Mouse (Mus musculus): ENCODE results near the gene Dvl1. TPM values are rescaled to one million over a fixed set of nuclear protein-coding genes. Genes with fewer than 3 reads are reported as not detected.

Gene Dvl1
- polyA plus RNA-seq, 1 experiment from 2014 or later, result 5.1 TPM

DNA sequence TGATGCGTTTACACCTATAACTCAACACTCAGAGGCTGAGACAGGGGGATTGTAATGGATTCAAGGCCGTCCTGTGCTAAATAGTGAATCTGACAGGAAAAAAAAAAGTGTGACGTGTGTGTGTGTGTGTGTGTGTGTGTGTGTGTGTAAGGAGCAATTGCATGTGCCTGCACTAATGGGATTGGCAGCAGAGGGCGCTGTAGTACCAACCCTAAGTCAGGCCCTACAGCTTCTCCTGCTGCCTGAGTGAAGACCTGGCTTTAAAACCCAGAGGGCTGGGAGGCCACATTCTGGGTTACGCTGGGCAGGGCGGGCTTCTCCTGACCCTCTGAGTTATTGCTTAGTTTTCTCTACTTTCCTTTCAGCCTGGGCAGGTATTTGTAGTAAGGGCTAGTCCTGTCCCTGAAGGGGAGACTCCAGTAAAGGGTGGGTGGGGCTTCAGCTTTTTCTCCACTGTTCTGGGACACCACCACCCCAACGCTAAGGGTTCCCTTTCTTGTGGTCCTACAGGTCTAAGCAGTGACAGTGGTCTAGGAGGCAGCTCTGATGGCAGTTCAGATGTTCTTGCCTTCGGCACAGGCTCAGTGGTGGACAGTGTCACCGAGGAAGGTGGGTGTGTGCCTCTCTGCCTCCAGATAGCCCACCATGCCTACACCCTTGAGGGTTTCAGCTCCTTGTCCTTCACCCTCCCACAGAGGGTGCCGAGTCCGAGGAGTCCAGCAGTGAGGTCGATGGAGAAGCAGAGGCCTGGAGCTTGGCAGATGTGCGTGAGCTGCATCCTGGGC is 57.3 kb downstream of the Dvl1 start:
- peaks cover 26% of the 10 kb centered on the region for H3K36me3 ChIP-seq (replicated peaks; ENCODE audit: insufficient read depth, low read length)
- DNase-seq (peak; percentile 49), ATAC-seq (no peak)
- H3K9ac ChIP-seq (replicated peaks), result no peak overlapping the region
- no peak overlapping the region for H3K27ac ChIP-seq (ENCODE audit: low read depth)
- H3K4me1 ChIP-seq (ENCODE audit: insufficient read depth), result no peaks in the 10 kb centered on the region
- no peak overlapping the region for H3K4me2 ChIP-seq (ENCODE audit: low read depth, low read length)
- no peaks in the 10 kb centered on the region for H3K27me3 ChIP-seq (ENCODE audit: insufficient read depth, low read length)
- WGBS (ENCODE audit: insufficient replicate concordance), result 89% methylated on average over 13 of the region's 13 CpGs
- TF ChIP-seq CTCF (IDR thresholded peaks at IDR 0.05; ENCODE audit: low read depth) (peak; percentile 51), EP300 (IDR thresholded peaks at IDR 0.05; ENCODE audit: low read depth) (no peak)
- no peak overlapping the region for H3K4me3 ChIP-seq (ENCODE audit: low read depth, low read length)
- H3K9me3 ChIP-seq (ENCODE audit: low read length), result no peaks in the 10 kb centered on the region

DNA sequence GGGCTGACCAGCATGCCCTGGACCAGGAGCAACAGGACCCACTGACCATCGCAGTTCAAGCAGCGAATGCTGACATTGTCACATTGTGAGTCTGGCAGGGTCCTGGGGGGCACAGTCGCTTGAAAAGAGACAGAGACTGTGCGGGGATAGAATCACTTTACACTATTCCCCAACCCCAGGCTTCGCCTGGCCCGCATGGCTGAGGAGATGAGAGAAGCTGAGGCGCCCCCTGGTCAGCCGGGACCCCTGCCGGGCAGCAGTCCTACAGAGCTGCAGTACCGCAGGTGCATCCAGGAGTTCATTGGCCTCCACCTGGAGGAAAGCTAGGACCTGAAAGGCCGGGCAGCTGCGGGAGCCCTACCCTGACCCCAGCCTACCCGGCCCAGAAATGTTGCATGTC is 58.4 kb downstream of the Dvl1 start:
- WGBS (ENCODE audit: insufficient replicate concordance), result 87% methylated on average over 13 of the region's 13 CpGs
- H3K4me1 ChIP-seq (ENCODE audit: insufficient read depth), result no peaks in the 10 kb centered on the region
- no peak overlapping the region for H3K4me2 ChIP-seq (ENCODE audit: low read depth, low read length)
- H3K9me3 ChIP-seq (ENCODE audit: low read length), result no peaks in the 10 kb centered on the region
- no peaks in the 10 kb centered on the region for H3K27me3 ChIP-seq (ENCODE audit: insufficient read depth, low read length)
- H3K36me3 ChIP-seq (replicated peaks; ENCODE audit: insufficient read depth, low read length), result peaks cover 16% of the 10 kb centered on the region
- H3K4me3 ChIP-seq (ENCODE audit: low read depth, low read length), result no peak overlapping the region
- DNase-seq (no peak), ATAC-seq (no peak)
- no peak overlapping the region for H3K27ac ChIP-seq (ENCODE audit: low read depth)
- TF ChIP-seq EP300 (IDR thresholded peaks at IDR 0.05; ENCODE audit: low read depth) (no peak), CTCF (IDR thresholded peaks at IDR 0.05; ENCODE audit: low read depth) (no peak)
- no peak overlapping the region for H3K9ac ChIP-seq (replicated peaks)

DNA sequence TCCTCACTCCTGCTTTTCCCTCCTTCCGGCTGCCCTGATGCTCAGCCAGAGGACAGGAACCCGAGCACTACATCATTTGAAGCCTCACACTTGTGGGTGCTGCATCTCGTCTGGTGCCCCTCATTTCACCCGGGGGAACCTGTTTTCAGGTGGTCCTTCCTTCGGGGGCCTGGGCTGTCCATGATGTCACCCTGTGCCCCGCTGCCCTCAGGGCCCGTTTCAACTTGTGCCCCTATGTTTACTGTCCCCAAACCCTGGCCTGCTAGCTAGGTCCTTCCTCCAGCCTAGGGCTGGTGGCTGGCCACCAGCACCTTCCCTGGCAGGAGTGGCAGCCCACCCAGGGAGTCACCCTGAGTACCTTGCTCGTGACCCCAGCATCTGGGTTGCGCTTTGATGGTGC is 58.9 kb downstream of the Dvl1 start:
- ATAC-seq, result no peak
- Histone ChIP-seq H3K4me2 (ENCODE audit: low read depth, low read length) (no peak overlapping the region), H3K4me1 (ENCODE audit: insufficient read depth) (no peaks in the 10 kb centered on the region), H3K27ac (ENCODE audit: low read depth) (no peak overlapping the region), H3K36me3 (replicated peaks; ENCODE audit: insufficient read depth, low read length) (peaks cover 16% of the 10 kb centered on the region), H3K9me3 (ENCODE audit: low read length) (no peaks in the 10 kb centered on the region), H3K9ac (replicated peaks) (no peak overlapping the region), H3K4me3 (ENCODE audit: low read depth, low read length) (no peak overlapping the region), H3K27me3 (ENCODE audit: insufficient read depth, low read length) (no peaks in the 10 kb centered on the region)
- TF ChIP-seq EP300 (IDR thresholded peaks at IDR 0.05; ENCODE audit: low read depth) (no peak), CTCF (IDR thresholded peaks at IDR 0.05; ENCODE audit: low read depth) (no peak)
- 87% methylated on average over 9 of the region's 9 CpGs for WGBS (ENCODE audit: insufficient replicate concordance)
- DNase-seq, result no peak

DNA sequence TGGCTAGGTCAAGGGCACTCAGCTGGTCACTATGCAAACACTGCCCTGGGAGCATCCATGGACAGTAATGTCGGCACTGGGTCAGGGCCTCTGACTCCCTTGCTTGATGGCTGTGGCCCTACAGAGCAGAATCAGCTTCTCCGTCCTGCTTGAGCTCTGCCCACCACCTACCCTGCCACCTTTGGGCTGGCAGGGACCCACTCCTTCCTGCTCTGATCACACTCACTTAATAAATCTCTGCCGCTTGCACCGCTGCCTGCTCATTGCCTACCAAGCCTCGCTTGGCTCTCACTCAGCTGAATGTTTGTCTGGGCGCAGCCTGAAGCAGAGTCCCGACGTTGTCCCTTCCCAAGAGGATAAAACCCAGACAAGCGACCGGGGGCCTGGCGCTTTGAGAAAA is 59.8 kb downstream of the Dvl1 start:
- H3K27ac ChIP-seq (ENCODE audit: low read depth), result no peak overlapping the region
- ATAC-seq (no peak), DNase-seq (no peak)
- 84% methylated on average over 11 of the region's 11 CpGs for WGBS (ENCODE audit: insufficient replicate concordance)
- H3K9me3 ChIP-seq (ENCODE audit: low read length), result no peaks in the 10 kb centered on the region
- no peaks in the 10 kb centered on the region for H3K4me1 ChIP-seq (ENCODE audit: insufficient read depth)
- no peak overlapping the region for H3K4me2 ChIP-seq (ENCODE audit: low read depth, low read length)
- H3K4me3 ChIP-seq (ENCODE audit: low read depth, low read length), result no peak overlapping the region
- H3K27me3 ChIP-seq (ENCODE audit: insufficient read depth, low read length), result no peaks in the 10 kb centered on the region
- H3K36me3 ChIP-seq (replicated peaks; ENCODE audit: insufficient read depth, low read length), result peaks cover 16% of the 10 kb centered on the region
- no peak for TF ChIP-seq CTCF (IDR thresholded peaks at IDR 0.05; ENCODE audit: low read depth)
- no peak overlapping the region for H3K9ac ChIP-seq (replicated peaks)

DNA sequence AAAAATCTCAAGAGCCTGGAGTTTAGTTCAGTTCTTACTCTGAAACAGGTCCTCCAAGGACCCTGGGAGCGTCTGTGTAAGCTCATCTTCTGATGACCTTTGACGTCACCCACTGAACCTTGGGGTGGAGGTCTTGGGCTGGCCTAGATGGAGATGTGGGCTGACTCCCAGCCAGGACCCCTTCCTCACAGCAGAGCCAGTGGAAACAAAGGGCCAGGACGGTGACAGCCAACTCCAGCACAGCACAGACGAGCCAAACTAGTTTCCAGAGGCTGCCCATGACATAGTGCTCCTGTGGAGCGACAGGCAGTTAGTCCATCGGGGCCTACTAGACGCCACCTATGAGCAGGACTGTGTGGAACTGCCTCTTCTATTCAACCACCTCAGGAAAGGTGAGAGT is 61.1 kb downstream of the Dvl1 start:
- no peak overlapping the region for H3K27ac ChIP-seq (ENCODE audit: low read depth)
- H3K4me1 ChIP-seq (ENCODE audit: insufficient read depth), result no peaks in the 10 kb centered on the region
- H3K9ac ChIP-seq (replicated peaks), result no peak overlapping the region
- no peak for ATAC-seq
- H3K4me3 ChIP-seq (ENCODE audit: low read depth, low read length), result no peak overlapping the region
- no peak overlapping the region for H3K4me2 ChIP-seq (ENCODE audit: low read depth, low read length)
- no peaks in the 10 kb centered on the region for H3K9me3 ChIP-seq (ENCODE audit: low read length)
- TF ChIP-seq EP300 (IDR thresholded peaks at IDR 0.05; ENCODE audit: low read depth), result no peak
- no peak for TF ChIP-seq CTCF (IDR thresholded peaks at IDR 0.05; ENCODE audit: low read depth)
- H3K27me3 ChIP-seq (ENCODE audit: insufficient read depth, low read length), result no peaks in the 10 kb centered on the region
- no peak for DNase-seq
- WGBS (ENCODE audit: insufficient replicate concordance), result 73% methylated on average over 7 of the region's 7 CpGs
- H3K36me3 ChIP-seq (replicated peaks; ENCODE audit: insufficient read depth, low read length), result peaks cover 4% of the 10 kb centered on the region

DNA sequence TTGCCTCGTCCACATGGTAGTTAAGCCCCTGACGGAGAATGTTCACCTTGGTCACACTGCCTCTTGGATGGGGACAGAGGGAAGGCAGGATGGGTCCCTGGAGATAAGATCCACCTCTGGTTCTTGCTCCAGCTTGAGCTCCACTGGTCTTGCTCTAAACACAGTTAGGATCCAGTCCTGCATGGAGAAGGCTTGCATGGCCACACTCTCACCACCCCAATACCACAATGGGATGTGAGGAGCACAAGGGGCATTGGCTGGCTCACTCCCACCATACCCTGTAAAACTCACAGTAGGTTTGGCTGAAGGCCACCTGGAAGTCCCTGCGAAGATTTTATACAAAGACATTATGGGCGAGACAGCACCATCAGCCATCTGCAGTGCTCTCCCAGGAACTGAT is 61.5 kb downstream of the Dvl1 start:
- DNase-seq (no peak), ATAC-seq (no peak)
- WGBS (ENCODE audit: insufficient replicate concordance), result 79% methylated on average over 4 of the region's 4 CpGs
- no peak overlapping the region for H3K27ac ChIP-seq (ENCODE audit: low read depth)
- H3K4me3 ChIP-seq (ENCODE audit: low read depth, low read length), result no peak overlapping the region
- H3K4me2 ChIP-seq (ENCODE audit: low read depth, low read length), result no peak overlapping the region
- H3K9me3 ChIP-seq (ENCODE audit: low read length), result no peaks in the 10 kb centered on the region
- no peak overlapping the region for H3K9ac ChIP-seq (replicated peaks)
- TF ChIP-seq CTCF (IDR thresholded peaks at IDR 0.05; ENCODE audit: low read depth), result no peak
- TF ChIP-seq EP300 (IDR thresholded peaks at IDR 0.05; ENCODE audit: low read depth), result no peak
- no peaks in the 10 kb centered on the region; the same call in none of the 2 replicates for H3K36me3 ChIP-seq (replicated peaks; ENCODE audit: insufficient read depth, low read length)
- no peaks in the 10 kb centered on the region for H3K4me1 ChIP-seq (ENCODE audit: insufficient read depth)
- H3K27me3 ChIP-seq (ENCODE audit: insufficient read depth, low read length), result no peaks in the 10 kb centered on the region

Other genes with a start within 250 kb of the Dvl1 start
- gene Slc35e2, start 246.0 kb upstream of the Dvl1 start, polyA plus RNA-seq (2015; fragmentation: Nextera tagmentation; extraction: Ambion mirVana), result 5.4 and 5.6 TPM in 2 replicates
- 22.8 and 24.9 TPM in 2 replicates for gene Cdk11b, start 222.5 kb upstream of the Dvl1 start, polyA plus RNA-seq (2015; fragmentation: Nextera tagmentation; extraction: Ambion mirVana)
- gene Gm10563, start 202.0 kb upstream of the Dvl1 start, polyA plus RNA-seq (2015; fragmentation: Nextera tagmentation; extraction: Ambion mirVana), result not detected in 2 replicates
- gene Mmp23, start 194.0 kb upstream of the Dvl1 start, polyA plus RNA-seq (2015; fragmentation: Nextera tagmentation; extraction: Ambion mirVana), result 5.9 and 6.8 TPM in 2 replicates
- 3.4 and 4.3 TPM in 2 replicates for gene Mib2, start 178.2 kb upstream of the Dvl1 start, polyA plus RNA-seq (2015; fragmentation: Nextera tagmentation; extraction: Ambion mirVana)
- gene Fndc10, start 153.1 kb upstream of the Dvl1 start, polyA plus RNA-seq (2015; fragmentation: Nextera tagmentation; extraction: Ambion mirVana), result 0.27 and 0.41 TPM in 2 replicates
- gene Ssu72, start 142.6 kb upstream of the Dvl1 start, polyA plus RNA-seq (2015; fragmentation: Nextera tagmentation; extraction: Ambion mirVana), result 66.6 and 66.9 TPM in 2 replicates
- gene Tmem240, start 112.6 kb upstream of the Dvl1 start, polyA plus RNA-seq (2015; fragmentation: Nextera tagmentation; extraction: Ambion mirVana), result 0.02 and 0.06 TPM in 2 replicates
- gene Atad3a, start 86.3 kb upstream of the Dvl1 start, polyA plus RNA-seq (2015; fragmentation: Nextera tagmentation; extraction: Ambion mirVana), result 44.7 and 45.0 TPM in 2 replicates
- 0.25 and 0.28 TPM in 2 replicates for gene Vwa1, start 72.7 kb upstream of the Dvl1 start, polyA plus RNA-seq (2015; fragmentation: Nextera tagmentation; extraction: Ambion mirVana)
- gene Tmem88b, start 61.5 kb upstream of the Dvl1 start, polyA plus RNA-seq (2015; fragmentation: Nextera tagmentation; extraction: Ambion mirVana), result 0.21 and 0.40 TPM in 2 replicates
- 0.34 and 0.46 TPM in 2 replicates for gene Ankrd65, start 57.0 kb upstream of the Dvl1 start, polyA plus RNA-seq (2015; fragmentation: Nextera tagmentation; extraction: Ambion mirVana)
- 167 and 171 TPM in 2 replicates for gene Mrpl20, start 44.5 kb upstream of the Dvl1 start, polyA plus RNA-seq (2015; fragmentation: Nextera tagmentation; extraction: Ambion mirVana)
- gene Ccnl2, start 34.9 kb upstream of the Dvl1 start, polyA plus RNA-seq (2015; fragmentation: Nextera tagmentation; extraction: Ambion mirVana), result 47.7 and 52.5 TPM in 2 replicates
- gene Aurkaip1, start 16.1 kb upstream of the Dvl1 start, polyA plus RNA-seq (2015; fragmentation: Nextera tagmentation; extraction: Ambion mirVana), result 89.9 and 92.7 TPM in 2 replicates
- 13.7 and 14.4 TPM in 2 replicates for gene Mxra8, start 7.7 kb upstream of the Dvl1 start, polyA plus RNA-seq (2015; fragmentation: Nextera tagmentation; extraction: Ambion mirVana)
- 0.08 and 0.09 TPM in 2 replicates for gene Tas1r3, start 16.0 kb downstream of the Dvl1 start, polyA plus RNA-seq (2015; fragmentation: Nextera tagmentation; extraction: Ambion mirVana)
- gene Cptp, start 22.0 kb downstream of the Dvl1 start, polyA plus RNA-seq (2015; fragmentation: Nextera tagmentation; extraction: Ambion mirVana), result 8.1 and 8.4 TPM in 2 replicates
- 14.9 and 17.4 TPM in 2 replicates for gene Ints11, start 22.1 kb downstream of the Dvl1 start, polyA plus RNA-seq (2015; fragmentation: Nextera tagmentation; extraction: Ambion mirVana)
- 14.1 and 15.3 TPM in 2 replicates for gene Pusl1, start 44.4 kb downstream of the Dvl1 start, polyA plus RNA-seq (2015; fragmentation: Nextera tagmentation; extraction: Ambion mirVana)
- 2.1 and 2.8 TPM in 2 replicates for gene Acap3, start 44.4 kb downstream of the Dvl1 start, polyA plus RNA-seq (2015; fragmentation: Nextera tagmentation; extraction: Ambion mirVana)
- gene Ube2j2, start 96.4 kb downstream of the Dvl1 start, polyA plus RNA-seq (2015; fragmentation: Nextera tagmentation; extraction: Ambion mirVana), result 45.9 and 56.7 TPM in 2 replicates
- gene C1qtnf12, start 114.9 kb downstream of the Dvl1 start, polyA plus RNA-seq (2015; fragmentation: Nextera tagmentation; extraction: Ambion mirVana), result 39.5 and 39.7 TPM in 2 replicates
- 3.5 and 4.7 TPM in 2 replicates for gene B3galt6, start 145.2 kb downstream of the Dvl1 start, polyA plus RNA-seq (2015; fragmentation: Nextera tagmentation; extraction: Ambion mirVana)
- gene Sdf4, start 145.5 kb downstream of the Dvl1 start, polyA plus RNA-seq (2015; fragmentation: Nextera tagmentation; extraction: Ambion mirVana), result 91.5 and 94.2 TPM in 2 replicates
- 0.26 and 0.36 TPM in 2 replicates for gene Tnfrsf4, start 166.4 kb downstream of the Dvl1 start, polyA plus RNA-seq (2015; fragmentation: Nextera tagmentation; extraction: Ambion mirVana)
- gene Tnfrsf18, start 178.8 kb downstream of the Dvl1 start, polyA plus RNA-seq (2015; fragmentation: Nextera tagmentation; extraction: Ambion mirVana), result 0.78 and 1.2 TPM in 2 replicates
- 0.15 and 0.31 TPM in 2 replicates for gene Ttll10, start 212.0 kb downstream of the Dvl1 start, polyA plus RNA-seq (2015; fragmentation: Nextera tagmentation; extraction: Ambion mirVana)